Mouse (Mus musculus) spleen, adult 18-20 months (tissue): ENCODE results near the gene Rbfox1.

Source experiments
- DNase-seq, 2 experiments: peaks; one replicate each; pipeline ENCODE4 v3.0.0; 2022; ENCODE audit warnings: mixed read lengths in 2 of 2

Rbfox1 gene

GRCm38 (mm10) chr16:5884746-5885689, at the start of gene Rbfox1:
TSS of gene Rbfox1 (plus strand) at chr16:5885355.
- DNase-seq, result no peak

GRCm38 (mm10) chr16:5836744-5837143, 48.4 kb upstream of the Rbfox1 start:
- DNase-seq, result no peak

GRCm38 (mm10) chr16:5841167-5841566, 44.0 kb upstream of the Rbfox1 start:
- no peak for DNase-seq

- DNase-seq, result no peak
These were observed 39.5 kb upstream of the Rbfox1 start for GRCm38 (mm10) chr16:5845645-5846044.

GRCm38 (mm10) chr16:5853055-5853454, 32.1 kb upstream of the Rbfox1 start:
- DNase-seq, result no peak

GRCm38 (mm10) chr16:5864350-5864749, 20.8 kb upstream of the Rbfox1 start:
- DNase-seq, result no peak

- no peak for DNase-seq
These were observed 18.2 kb upstream of the Rbfox1 start for GRCm38 (mm10) chr16:5866966-5867365.

GRCm38 (mm10) chr16:5870391-5870790, 14.8 kb upstream of the Rbfox1 start:
- no peak for DNase-seq

- peak in 1 of 2 experiments; percentile 4 for DNase-seq
These were observed 3.3 kb upstream of the Rbfox1 start for GRCm38 (mm10) chr16:5881820-5882219.

GRCm38 (mm10) chr16:5885690-5886050, 515 bp downstream of the Rbfox1 start:
- DNase-seq, result no peak

DNA sequence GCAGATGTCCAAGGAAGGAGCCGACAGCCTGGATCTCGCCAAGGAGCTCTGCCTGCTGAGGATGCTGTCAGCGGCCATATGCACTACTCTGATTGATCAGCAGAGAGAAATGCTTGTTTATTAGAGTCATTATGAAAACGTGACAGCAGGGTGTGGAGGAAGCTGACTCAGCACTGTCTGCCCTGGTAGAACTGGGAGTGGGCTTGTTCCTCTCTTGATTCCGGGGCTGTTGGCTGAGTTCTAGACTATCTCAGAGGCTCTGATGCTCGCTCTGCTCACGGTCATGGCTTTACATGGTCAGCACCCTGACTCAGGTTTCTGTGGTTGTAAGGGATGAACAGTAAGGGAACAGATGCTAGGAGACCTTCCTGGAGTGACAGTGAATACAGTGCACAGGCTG, 10.4 kb downstream of the Rbfox1 start:
- DNase-seq, result no peak

DNA sequence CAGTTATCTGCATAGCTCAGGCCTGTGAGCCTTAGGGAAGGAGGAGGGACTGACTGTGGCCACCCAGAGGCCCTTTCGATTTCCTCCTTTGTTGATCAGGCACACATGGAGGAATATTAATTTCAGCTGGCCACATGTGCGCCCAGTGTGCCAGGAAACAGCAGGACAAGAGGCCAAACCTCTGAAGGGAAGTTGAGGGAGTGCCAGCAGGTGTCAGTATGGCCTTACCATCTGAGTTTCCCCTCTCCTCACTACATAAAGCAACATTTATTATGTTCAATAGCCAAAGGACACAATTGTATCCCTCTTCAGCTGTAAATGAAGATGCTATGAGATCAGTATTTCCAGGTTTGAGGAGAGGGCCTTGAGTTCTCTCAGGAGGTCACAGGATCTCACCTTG, 13.2 kb downstream of the Rbfox1 start:
- DNase-seq, result no peak

DNA sequence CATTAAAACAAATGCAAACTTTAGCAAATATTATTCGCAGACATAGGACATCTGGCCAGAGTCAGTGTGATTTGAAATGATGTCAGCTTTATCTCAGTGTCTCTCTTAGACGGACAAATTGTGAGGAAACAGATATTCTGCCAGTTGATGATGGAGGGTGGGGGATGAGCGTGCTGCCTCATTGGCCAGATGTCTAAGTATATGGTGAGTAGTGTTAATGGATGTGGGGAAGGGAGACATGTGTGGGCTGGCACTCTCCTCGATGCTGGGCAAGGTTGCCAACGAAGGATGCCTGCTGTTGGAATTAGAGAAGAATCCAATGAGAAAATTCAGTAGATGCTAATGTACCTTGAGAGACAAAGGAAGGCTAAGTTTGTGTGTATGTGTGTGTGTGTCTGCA, 25.6 kb downstream of the Rbfox1 start:
- DNase-seq, result no peak

DNA sequence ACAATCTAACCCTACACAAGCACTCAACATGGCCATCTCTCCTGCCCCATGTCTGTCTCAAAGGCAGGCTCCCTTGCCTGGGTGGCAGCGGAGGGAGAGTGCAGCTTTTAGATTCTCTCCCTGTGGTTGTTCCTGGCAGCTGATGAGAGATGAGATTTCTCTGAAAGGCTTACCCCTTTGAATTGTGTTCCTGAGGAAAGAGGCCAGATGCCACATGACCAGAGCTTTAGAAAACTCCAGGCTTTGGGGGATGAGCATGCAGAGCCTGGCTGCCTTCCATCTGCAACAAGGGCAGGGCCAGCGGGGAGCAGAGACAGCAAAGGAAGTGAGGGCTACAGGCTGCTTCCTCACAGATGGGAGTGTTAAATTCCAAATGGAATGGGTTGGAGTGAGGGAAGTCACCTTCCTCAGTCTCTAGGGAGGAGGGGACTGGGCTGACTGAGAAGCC, 26.7 kb downstream of the Rbfox1 start:
- DNase-seq, result no peak

DNA sequence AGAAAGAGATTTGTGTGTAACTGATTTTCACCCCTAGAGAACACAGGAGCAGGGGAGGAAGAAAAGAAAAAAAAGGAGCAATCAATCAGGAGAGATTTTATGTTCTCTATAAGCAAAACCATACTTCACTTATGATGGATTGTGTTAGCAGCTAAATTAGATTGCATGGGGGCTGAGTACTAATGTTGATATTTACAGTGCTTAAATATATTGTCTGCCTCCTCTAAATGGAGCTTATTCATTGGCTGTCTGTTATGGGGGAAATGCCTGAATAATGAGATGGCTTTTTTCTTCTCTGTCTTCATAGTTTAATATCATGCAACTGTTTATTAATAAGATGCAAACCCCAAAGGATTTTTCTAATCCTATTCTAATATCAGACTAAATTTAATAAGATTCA, 32.8 kb downstream of the Rbfox1 start:
- no peak for DNase-seq

DNA sequence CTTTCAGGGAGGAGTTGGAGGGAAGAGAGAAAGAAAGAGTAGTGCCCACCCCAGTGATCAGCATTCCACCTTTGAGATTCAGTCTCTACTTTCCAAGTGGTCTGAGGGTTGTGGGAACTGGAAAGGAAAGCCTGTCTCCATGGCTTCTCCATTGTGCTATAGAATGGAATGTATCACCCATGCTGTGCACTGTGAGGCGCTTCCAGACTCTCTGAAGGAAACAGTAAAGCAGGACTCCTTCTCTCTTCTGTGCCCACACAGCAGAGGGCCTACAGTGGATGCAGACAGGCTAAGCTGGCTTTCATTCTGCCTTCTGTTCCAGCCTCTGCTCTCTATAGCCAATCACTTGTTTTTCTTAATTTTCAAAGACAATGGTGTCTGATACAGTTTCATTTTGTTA, 41.8 kb downstream of the Rbfox1 start:
- DNase-seq, result no peak

GRCm38 (mm10) chr16:5931680-5932079, 46.5 kb downstream of the Rbfox1 start:
- peak in 1 of 2 experiments; percentile 6 for DNase-seq

- no peak for DNase-seq
These were observed 54.9 kb downstream of the Rbfox1 start for GRCm38 (mm10) chr16:5940016-5940415.

DNA sequence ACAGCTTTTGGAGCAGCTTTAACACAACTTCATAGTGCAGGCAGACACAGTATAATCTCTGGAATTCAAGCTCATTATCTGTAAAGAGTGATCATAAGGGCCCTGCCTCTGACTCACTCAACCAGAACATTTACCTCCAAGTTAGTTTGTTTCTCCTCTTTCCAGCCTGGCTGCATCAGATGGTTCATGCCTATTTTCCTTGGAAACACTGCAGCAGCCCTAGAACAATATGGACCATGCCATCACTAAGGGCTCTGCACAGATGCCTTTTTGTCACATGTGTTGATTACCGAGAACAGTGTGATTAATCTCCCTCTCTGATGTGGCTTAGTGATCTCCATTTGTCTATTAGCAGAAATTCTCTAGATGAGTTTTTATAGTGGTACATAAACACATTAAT, 60.5 kb downstream of the Rbfox1 start:
- DNase-seq, result no peak

DNA sequence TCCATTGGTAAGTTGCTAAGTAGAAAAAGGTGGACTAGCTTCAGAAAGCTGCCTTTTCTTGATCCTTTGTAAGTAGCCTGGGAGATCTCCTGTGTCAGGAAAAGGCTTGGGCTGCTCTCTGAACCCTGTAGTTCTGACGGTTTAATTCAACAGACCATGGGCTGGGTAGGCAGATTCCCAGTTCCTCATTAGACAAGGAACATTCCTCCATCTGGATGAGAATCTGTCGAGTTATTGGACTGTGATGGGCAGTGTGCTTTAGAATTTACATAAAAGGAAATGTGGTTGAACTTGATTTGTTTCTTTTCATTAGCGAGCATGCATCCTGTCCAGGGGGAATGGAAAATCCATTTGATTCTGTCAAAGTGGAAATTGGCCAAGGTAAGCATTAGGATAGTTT, 68.0 kb downstream of the Rbfox1 start:
- DNase-seq, result no peak

GRCm38 (mm10) chr16:5957418-5957817, 72.3 kb downstream of the Rbfox1 start:
- DNase-seq, result no peak

DNA sequence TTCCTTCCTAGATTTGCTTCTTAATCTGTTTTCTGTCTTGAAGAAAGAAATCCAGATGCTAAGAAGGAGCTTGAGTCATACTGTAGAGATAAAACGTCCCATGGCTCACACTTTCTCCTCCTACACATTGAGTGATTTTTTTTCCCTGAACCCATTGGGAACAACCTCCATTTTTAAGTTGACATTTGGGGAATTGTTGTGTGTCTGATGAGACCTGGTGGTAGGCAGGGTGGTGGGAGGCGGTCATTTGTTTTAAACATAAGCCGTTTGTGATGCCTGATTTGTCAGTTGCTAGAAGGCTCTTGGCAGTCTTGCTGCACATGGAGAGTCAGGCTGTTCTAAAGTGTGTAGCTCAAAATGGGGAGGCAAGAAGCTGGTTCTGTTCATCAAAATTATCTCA, 76.6 kb downstream of the Rbfox1 start:
- DNase-seq, result no peak

DNA sequence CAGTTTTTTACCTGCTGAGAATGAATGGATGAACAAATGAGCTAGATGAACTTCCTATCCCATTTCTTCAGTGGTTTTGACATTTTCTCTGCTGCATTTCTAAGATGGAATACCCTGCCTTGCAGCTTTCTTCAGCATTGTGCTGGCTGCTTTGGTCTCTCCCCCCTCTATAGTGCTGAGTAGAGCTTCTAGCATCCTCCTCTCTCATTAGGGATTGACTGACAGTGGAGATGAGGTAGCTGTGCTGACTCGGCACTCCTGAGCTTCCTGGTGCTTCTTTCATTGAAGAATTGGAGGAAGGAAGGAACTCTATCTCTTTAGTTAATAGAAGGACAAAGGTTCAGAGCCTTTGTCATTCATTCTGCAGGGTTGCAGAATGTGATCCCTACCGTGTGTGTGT, 89.0 kb downstream of the Rbfox1 start:
- no peak for DNase-seq
